Mouse (Mus musculus) macrophage (primary cell): Measurements from ENCODE around the gene Ptgdr2. TPM values are rescaled to one million over a fixed set of nuclear protein-coding genes. Genes with fewer than 3 reads are reported as not detected.

ENCODE experiments used
- H3K27ac ChIP-seq: fragments of 350-480 bp; formaldehyde crosslinking; 2 replicates; pipeline ENCODE4 v1.9.0; 2021
- H3K36me3 ChIP-seq: fragments of 350-480 bp; formaldehyde crosslinking; 2 replicates; pipeline ENCODE4 v1.9.0; 2021; ENCODE audit errors: inconsistent target
- H3K4me3 ChIP-seq: fragments of 350-480 bp; formaldehyde crosslinking; 2 replicates; pipeline ENCODE4 v1.9.0; 2021; ENCODE audit errors: inconsistent target
- H3K79me2 ChIP-seq: fragments of 350-480 bp; formaldehyde crosslinking; 2 replicates; pipeline ENCODE4 v1.9.0; 2021; ENCODE audit errors: inconsistent target
- WGBS: methylation state at CpG from one replicate; pipeline ENCODE4 v1.1.7; 2026; ENCODE audit warnings: inconsistent platforms; ENCODE audit not compliant: missing documents; 5-methylcytosine and 5-hydroxymethylcytosine counted together
- polyA plus RNA-seq: library from polyadenylated mRNA; stranded (reverse); fragments of 250-400 nt; gene quantifications from 3 replicates; pipeline ENCODE4 v1.2.4, GENCODE M21; 2018; ENCODE audit warnings: inconsistent platforms

The Ptgdr2 gene
- polyA plus RNA-seq, 1 experiment from 2014 or later: not detected

DNA sequence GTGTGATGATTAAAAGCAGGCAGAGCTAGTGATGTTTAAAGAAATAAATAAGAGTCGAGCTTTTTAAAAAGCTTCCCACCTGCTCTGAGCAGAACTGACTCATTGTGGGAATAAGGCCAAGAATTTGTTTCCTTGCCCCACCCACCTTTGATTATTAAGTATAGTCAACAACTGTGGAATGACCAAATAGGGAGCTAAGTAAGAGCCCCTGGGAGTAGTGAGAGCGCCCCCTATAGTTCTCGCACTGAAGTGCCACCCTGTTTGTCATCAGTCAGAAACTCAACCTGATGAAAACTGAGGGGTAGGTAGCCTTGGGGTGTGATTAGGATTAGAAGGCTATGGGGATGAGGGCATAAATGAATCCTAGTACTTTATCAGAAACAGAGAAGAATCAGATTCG is 39.4 kb downstream of the Ptgdr2 start:
- Histone ChIP-seq H3K4me3 (no peak overlapping the region), H3K79me2 (no peaks in the 10 kb centered on the region), H3K27ac (no peak overlapping the region), H3K36me3 (no peaks in the 10 kb centered on the region)
- WGBS: 54% methylated on average over 4 of the region's 4 CpGs

GRCm38 (mm10) chr19:10979184-10980168 is 42.5 kb downstream of the Ptgdr2 start:
- H3K4me3 ChIP-seq: peak overlapping the region; percentile 10; the same call in 1 of the 2 replicates
- no peaks in the 10 kb centered on the region for H3K79me2 ChIP-seq
- H3K27ac ChIP-seq: peak overlapping the region; percentile 37; the same call in 1 of the 2 replicates
- WGBS: 3% methylated on average over 18 of the region's 18 CpGs
- no peaks in the 10 kb centered on the region for H3K36me3 ChIP-seq

DNA sequence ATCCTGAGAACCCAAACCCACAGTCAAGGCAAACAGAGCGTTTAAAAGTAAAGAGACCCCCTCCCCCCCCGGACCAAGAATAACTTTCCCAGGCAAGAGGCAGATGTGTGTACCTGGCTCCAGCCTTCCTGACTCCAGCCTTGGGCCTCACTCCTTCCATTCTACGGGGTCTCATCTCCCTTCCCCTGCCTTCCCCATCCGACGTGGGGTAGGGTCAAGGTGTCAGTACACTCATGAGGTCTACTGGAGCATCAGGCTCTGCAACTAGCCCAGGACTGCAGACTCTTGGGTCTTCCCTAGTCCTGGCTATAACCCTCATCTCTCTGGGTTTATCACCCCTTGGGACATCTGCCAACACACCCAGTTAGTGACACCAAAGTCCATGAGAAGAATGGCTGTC is 43.2 kb downstream of the Ptgdr2 start:
- Histone ChIP-seq H3K4me3 (peak overlapping the region; percentile 10; the same call in 1 of the 2 replicates), H3K27ac (peak overlapping the region; percentile 25; the same call in 1 of the 2 replicates)
- 53% methylated on average over 5 of the region's 5 CpGs for WGBS

DNA sequence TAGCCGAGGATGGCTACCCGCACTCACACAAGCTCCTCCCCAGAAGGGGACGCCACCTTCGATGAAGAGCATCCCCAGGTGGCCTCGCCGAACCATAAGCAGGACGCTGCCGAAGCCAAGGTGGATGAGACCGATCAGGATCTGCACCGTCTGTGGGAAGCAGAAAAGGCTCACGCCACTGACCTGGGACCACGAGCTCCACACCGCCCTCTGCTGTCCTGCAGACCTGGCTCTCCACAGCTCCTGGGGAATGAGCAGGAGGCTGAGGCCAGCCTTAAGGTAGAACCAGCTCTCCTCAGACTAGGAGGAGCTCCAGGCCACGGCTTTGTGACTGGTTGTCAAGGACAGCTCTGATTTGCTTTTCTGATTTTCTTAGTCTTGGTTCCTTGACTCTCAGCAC is 46.2 kb downstream of the Ptgdr2 start:
- WGBS: 37% methylated on average over 13 of the region's 14 CpGs
- no peak overlapping the region for H3K27ac ChIP-seq
- no peaks in the 10 kb centered on the region for H3K36me3 ChIP-seq
- no peak overlapping the region for H3K4me3 ChIP-seq
- no peaks in the 10 kb centered on the region for H3K79me2 ChIP-seq

More for the DNA sequence above, 43.2 kb downstream of the Ptgdr2 start:
- Histone ChIP-seq H3K79me2 (no peaks in the 10 kb centered on the region), H3K36me3 (no peaks in the 10 kb centered on the region)

DNA sequence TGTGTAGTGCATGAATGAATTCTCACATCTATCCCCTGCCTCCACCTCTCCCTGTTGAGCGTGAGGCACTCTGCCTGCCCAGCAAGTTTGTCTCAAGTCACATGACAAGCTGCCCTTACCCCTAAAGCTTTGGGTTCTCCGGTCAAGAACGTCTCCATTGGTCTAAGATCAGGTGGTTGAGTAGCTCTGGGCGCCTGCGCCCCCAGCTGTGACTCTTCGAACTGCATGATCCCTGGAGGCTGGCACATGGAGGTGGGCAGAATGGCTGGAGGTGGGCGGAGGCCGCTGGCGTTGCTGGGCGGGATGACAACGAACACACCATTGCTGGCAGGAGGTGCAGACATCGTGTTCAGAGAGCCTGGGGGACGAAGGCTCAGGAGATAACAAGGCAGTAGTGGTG is 47.6 kb downstream of the Ptgdr2 start:
- 92% methylated on average over 13 of the region's 13 CpGs for WGBS
- Histone ChIP-seq H3K79me2 (no peaks in the 10 kb centered on the region), H3K36me3 (no peaks in the 10 kb centered on the region), H3K27ac (no peak overlapping the region), H3K4me3 (no peak overlapping the region)

- no peak overlapping the region for H3K4me3 ChIP-seq
- no peaks in the 10 kb centered on the region for H3K79me2 ChIP-seq
- H3K36me3 ChIP-seq: no peaks in the 10 kb centered on the region
- WGBS: 100% methylated on average over 4 of the region's 4 CpGs
- no peak overlapping the region for H3K27ac ChIP-seq
Observed at GRCm38 (mm10) chr19:10985889-10986288, 48.9 kb downstream of the Ptgdr2 start.

DNA sequence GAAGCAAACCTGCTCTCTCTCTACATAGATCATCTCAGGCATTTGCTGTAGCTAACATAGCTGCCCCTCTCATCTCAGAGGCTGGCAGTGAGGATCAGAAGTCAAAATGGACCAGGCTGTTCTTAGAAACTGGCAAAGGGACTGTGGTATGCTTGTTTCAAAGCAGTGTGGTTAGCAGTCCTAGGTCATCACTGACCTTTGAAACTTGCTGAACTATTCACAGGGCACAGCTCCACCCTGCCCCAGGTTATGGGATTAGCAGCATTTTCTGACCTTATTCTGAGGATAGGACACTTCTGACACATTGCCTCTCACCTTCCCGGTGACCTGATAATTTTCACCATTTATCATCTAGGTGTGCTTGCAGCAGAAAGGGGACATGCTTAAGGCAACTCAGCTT is 51.6 kb downstream of the Ptgdr2 start:
- Histone ChIP-seq H3K79me2 (no peaks in the 10 kb centered on the region), H3K36me3 (no peaks in the 10 kb centered on the region), H3K4me3 (no peak overlapping the region), H3K27ac (no peak overlapping the region)
- WGBS: 100% methylated on average over 1 of the region's 1 CpGs

DNA sequence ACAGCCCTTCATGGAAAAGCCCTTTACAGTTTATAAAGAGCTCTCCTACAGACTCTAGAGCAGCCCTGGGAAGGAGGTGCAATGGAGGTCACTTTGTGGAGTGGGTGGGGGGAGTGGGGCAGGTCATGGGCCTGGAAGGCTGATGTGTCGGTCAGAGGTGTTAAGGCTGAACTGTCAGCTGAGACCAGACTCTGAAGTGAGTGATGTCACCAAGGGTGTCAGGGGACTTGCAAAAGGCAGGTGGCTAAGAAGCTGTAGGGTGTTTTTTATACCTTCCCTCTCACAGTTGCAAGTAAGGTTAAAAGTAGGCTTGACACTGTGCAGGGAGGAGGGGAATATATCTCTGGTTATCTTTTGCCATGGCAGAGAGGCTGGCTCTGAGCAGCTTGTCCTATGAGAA is 53.8 kb downstream of the Ptgdr2 start:
- Histone ChIP-seq H3K4me3 (no peak overlapping the region), H3K36me3 (no peaks in the 10 kb centered on the region), H3K27ac (no peak overlapping the region), H3K79me2 (no peaks in the 10 kb centered on the region)
- 100% methylated on average over 1 of the region's 1 CpGs for WGBS

DNA sequence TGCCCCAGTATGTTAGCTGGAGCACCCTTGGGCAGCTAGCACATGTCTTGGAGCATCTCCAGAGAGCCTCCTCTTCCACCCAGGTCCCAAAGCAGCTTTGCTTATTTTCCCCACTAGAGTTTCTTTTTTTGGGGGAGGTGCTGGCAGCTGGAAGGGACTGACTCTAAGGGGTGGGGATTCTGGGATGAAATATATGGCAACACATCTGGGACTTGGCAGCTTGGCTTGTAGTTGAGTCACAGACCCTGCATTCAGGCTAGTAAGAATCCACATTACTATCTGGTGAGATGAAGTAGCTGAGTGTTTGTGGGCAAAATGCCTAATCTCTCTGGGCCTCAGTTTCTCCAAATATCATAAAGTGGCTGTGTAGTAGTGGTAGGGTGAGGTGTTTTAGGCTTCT is 55.0 kb downstream of the Ptgdr2 start:
- Histone ChIP-seq H3K4me3 (no peak overlapping the region), H3K79me2 (no peaks in the 10 kb centered on the region), H3K36me3 (no peaks in the 10 kb centered on the region), H3K27ac (no peak overlapping the region)

Other genes starting within 250 kb of the Ptgdr2 start
- gene Vps37c, start 248.4 kb upstream of the Ptgdr2 start, polyA plus RNA-seq: 24.0 to 32.2 TPM (median 24.1 TPM) in 3 replicates
- gene Cd5, start 198.2 kb upstream of the Ptgdr2 start, polyA plus RNA-seq: 0.20 to 0.54 TPM (median 0.42 TPM) in 3 replicates
- 0.06 to 0.12 TPM in 2 of 3 replicates, not detected in the other for gene Cd6, start 107.1 kb upstream of the Ptgdr2 start, polyA plus RNA-seq
- gene Slc15a3, start 97.4 kb upstream of the Ptgdr2 start, polyA plus RNA-seq: 344 to 583 TPM (median 414 TPM) in 3 replicates
- 6.0 to 22.3 TPM (median 10.1 TPM) in 3 replicates for gene Tmem132a, start 67.2 kb upstream of the Ptgdr2 start, polyA plus RNA-seq
- 30.6 to 77.7 TPM (median 50.2 TPM) in 3 replicates for gene Tmem109, start 55.2 kb upstream of the Ptgdr2 start, polyA plus RNA-seq
- 43.4 to 93.2 TPM (median 51.6 TPM) in 3 replicates for gene Prpf19, start 41.9 kb upstream of the Ptgdr2 start, polyA plus RNA-seq
- gene Zp1, start 16.5 kb upstream of the Ptgdr2 start, polyA plus RNA-seq: not detected in 3 replicates
- gene Ccdc86, start 12.1 kb downstream of the Ptgdr2 start, polyA plus RNA-seq: 17.8 to 39.3 TPM (median 21.6 TPM) in 3 replicates
- gene Ms4a10, start 37.5 kb downstream of the Ptgdr2 start, polyA plus RNA-seq: not detected in 3 replicates
- gene Ms4a15, start 56.1 kb downstream of the Ptgdr2 start, polyA plus RNA-seq: not detected in 3 replicates
- gene Ms4a18, start 80.9 kb downstream of the Ptgdr2 start, polyA plus RNA-seq: not detected in 3 replicates
- gene Ms4a8a, start 143.9 kb downstream of the Ptgdr2 start, polyA plus RNA-seq: 0.63 TPM in 1 of 3 replicates, not detected in the others
- gene 1700017D01Rik, start 193.7 kb downstream of the Ptgdr2 start, polyA plus RNA-seq: not detected in 3 replicates
- gene 1700025F22Rik, start 228.2 kb downstream of the Ptgdr2 start, polyA plus RNA-seq: not detected in 3 replicates